Mouse (Mus musculus): Measurements from ENCODE around the gene Rcc2.
A peak's percentile ranks its signal among the peaks of the same experiment; 100 is the strongest.

The Rcc2 gene

GRCm38 (mm10) chr4:140710781-140711180 lies 10.4 kb downstream of the Rcc2 start:
- peaks cover 95% of the 10 kb centered on the region for H3K4me1 ChIP-seq (replicated peaks; ENCODE audit: low read depth, low read length)
- TF ChIP-seq CTCF (conservative IDR thresholded peaks at IDR 0.05; ENCODE audit: low read length) (no peak), POU5F1 (IDR thresholded peaks at IDR 0.05; ENCODE audit: borderline replicate concordance, low read length) (no peak), NANOG (IDR thresholded peaks at IDR 0.05; ENCODE audit: borderline replicate concordance, low read length) (no peak)
- H3K4me3 ChIP-seq (replicated peaks; ENCODE audit: low read length) = no peak overlapping the region
- H3K9me3 ChIP-seq (ENCODE audit: low read length) = no peaks in the 10 kb centered on the region
- H3K36me3 ChIP-seq (ENCODE audit: insufficient read depth, low read length) = peaks cover 98% of the 10 kb centered on the region
- no peaks in the 10 kb centered on the region for H3K27me3 ChIP-seq (ENCODE audit: insufficient read depth, low read length)

DNA sequence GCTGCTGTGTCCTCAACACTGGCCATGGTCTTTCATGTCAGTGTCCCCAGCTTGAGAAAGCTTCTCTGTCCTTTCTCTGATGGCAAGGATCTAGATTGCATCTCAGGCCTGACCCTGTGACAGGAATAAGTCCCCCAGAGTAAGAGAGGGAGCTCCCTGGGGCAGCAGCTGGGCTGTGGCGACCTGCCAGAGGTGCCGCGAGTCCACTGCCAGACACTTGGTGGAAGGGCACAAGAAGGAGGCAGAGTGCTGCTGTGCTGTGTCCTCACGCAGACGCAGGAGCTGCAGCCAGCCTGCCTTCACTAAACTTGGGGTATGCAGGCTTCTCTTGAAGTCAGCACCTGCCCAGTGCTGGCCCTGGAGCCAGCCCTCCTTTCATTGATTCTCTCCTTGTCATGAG lies 11.0 kb downstream of the Rcc2 start:
- Histone ChIP-seq H3K4me1 (replicated peaks; ENCODE audit: low read depth, low read length) (peaks cover 95% of the 10 kb centered on the region), H3K27me3 (ENCODE audit: insufficient read depth, low read length) (no peaks in the 10 kb centered on the region), H3K36me3 (ENCODE audit: insufficient read depth, low read length) (peaks cover 99% of the 10 kb centered on the region), H3K9me3 (ENCODE audit: low read length) (no peaks in the 10 kb centered on the region), H3K4me3 (replicated peaks; ENCODE audit: low read length) (no peak overlapping the region)
- TF ChIP-seq CTCF (conservative IDR thresholded peaks at IDR 0.05; ENCODE audit: low read length) (no peak), POU5F1 (IDR thresholded peaks at IDR 0.05; ENCODE audit: borderline replicate concordance, low read length) (no peak), NANOG (IDR thresholded peaks at IDR 0.05; ENCODE audit: borderline replicate concordance, low read length) (no peak)

- Histone ChIP-seq H3K9me3 (ENCODE audit: low read length) (no peaks in the 10 kb centered on the region), H3K4me3 (replicated peaks; ENCODE audit: low read length) (no peak overlapping the region; the same call in 1 of the 2 replicates), H3K4me1 (replicated peaks; ENCODE audit: low read depth, low read length) (peaks cover 96% of the 10 kb centered on the region), H3K27me3 (ENCODE audit: insufficient read depth, low read length) (no peaks in the 10 kb centered on the region), H3K36me3 (ENCODE audit: insufficient read depth, low read length) (peaks cover 100% of the 10 kb centered on the region)
- TF ChIP-seq CTCF (conservative IDR thresholded peaks at IDR 0.05; ENCODE audit: low read length) = peak; percentile 87
- no peak for TF ChIP-seq NANOG (IDR thresholded peaks at IDR 0.05; ENCODE audit: borderline replicate concordance, low read length)
- no peak for TF ChIP-seq POU5F1 (IDR thresholded peaks at IDR 0.05; ENCODE audit: borderline replicate concordance, low read length)
Measured at GRCm38 (mm10) chr4:140713480-140714365, 13.4 kb downstream of the Rcc2 start.

DNA sequence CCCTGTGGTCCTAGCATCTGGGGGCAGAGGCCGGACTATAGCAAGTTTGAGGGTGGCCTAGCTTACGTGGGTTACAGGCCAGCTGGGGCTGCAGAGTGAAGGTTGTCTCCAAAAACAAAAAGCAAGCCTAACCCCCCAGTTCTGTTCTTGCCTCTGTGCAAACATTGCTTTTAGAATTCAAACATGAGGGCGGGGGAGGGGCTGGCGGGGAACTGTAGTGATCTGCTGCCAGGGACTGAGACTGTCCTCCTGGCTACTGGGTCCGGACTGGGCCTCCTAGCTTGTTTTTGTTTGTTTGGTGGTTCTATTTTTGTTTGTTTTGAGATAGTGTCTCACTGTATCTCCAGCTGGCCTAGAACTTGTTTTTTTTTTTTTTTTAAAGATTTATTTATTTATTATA lies 14.2 kb downstream of the Rcc2 start:
- no peaks in the 10 kb centered on the region for H3K27me3 ChIP-seq (ENCODE audit: insufficient read depth, low read length)
- no peak overlapping the region; the same call in 1 of the 2 replicates for H3K4me3 ChIP-seq (replicated peaks; ENCODE audit: low read length)
- H3K9me3 ChIP-seq (ENCODE audit: low read length) = no peaks in the 10 kb centered on the region
- peaks cover 97% of the 10 kb centered on the region for H3K36me3 ChIP-seq (ENCODE audit: insufficient read depth, low read length)
- no peak for TF ChIP-seq CTCF (conservative IDR thresholded peaks at IDR 0.05; ENCODE audit: low read length)
- H3K4me1 ChIP-seq (replicated peaks; ENCODE audit: low read depth, low read length) = peaks cover 91% of the 10 kb centered on the region

GRCm38 (mm10) chr4:140716994-140717393 lies 16.7 kb downstream of the Rcc2 start:
- TF ChIP-seq CTCF (conservative IDR thresholded peaks at IDR 0.05; ENCODE audit: low read length) = no peak
- TF ChIP-seq NANOG (IDR thresholded peaks at IDR 0.05; ENCODE audit: borderline replicate concordance, low read length) = no peak
- TF ChIP-seq POU5F1 (IDR thresholded peaks at IDR 0.05; ENCODE audit: borderline replicate concordance, low read length) = no peak
- Histone ChIP-seq H3K4me3 (replicated peaks; ENCODE audit: low read length) (no peak overlapping the region), H3K4me1 (replicated peaks; ENCODE audit: low read depth, low read length) (peaks cover 91% of the 10 kb centered on the region), H3K9me3 (ENCODE audit: low read length) (no peaks in the 10 kb centered on the region), H3K27me3 (ENCODE audit: insufficient read depth, low read length) (no peaks in the 10 kb centered on the region), H3K36me3 (ENCODE audit: insufficient read depth, low read length) (peaks cover 97% of the 10 kb centered on the region)

DNA sequence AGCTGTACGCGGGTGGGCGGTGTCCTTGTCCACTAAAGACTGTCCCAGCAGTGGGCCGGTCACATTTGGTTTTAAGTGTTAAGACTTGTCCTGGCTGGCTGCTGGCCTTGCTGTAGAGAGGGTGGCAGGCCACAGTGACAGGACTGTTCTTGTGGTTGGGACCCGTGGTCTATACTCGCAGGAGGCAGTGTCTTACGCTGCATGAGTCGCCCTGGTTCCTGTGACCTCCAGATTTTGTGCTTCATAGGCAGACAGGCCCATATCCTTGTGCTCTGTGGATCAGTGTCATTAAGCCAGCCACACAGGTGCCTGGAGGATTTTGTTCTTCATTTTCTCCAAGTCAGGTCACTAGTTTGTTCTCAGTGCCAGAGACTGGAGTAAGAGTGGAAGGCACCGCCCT lies 18.1 kb downstream of the Rcc2 start:
- Histone ChIP-seq H3K9me3 (ENCODE audit: low read length) (no peaks in the 10 kb centered on the region), H3K36me3 (ENCODE audit: insufficient read depth, low read length) (peaks cover 97% of the 10 kb centered on the region), H3K4me1 (replicated peaks; ENCODE audit: low read depth, low read length) (peaks cover 91% of the 10 kb centered on the region), H3K4me3 (replicated peaks; ENCODE audit: low read length) (no peak overlapping the region), H3K27me3 (ENCODE audit: insufficient read depth, low read length) (no peaks in the 10 kb centered on the region)
- no peak for TF ChIP-seq CTCF (conservative IDR thresholded peaks at IDR 0.05; ENCODE audit: low read length)

DNA sequence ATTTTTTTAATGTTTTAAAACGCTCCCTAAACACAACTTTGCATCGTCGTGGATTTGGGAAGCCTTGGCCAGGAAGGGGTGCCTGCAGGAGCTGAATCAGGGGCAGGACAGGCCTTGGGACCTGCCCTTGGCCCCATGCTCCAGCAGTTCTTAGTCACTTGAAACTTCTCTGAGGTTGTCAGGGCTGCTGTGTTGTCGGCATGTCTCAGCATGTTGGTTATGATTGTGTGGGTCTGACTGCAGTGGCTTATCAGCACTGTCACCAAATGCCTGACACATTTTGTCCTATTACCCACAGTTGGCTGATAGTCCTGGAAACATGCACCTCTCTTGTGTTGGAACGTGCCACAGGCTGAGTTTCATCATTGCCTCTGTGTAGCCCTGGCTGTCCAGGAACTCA lies 19.8 kb downstream of the Rcc2 start:
- no peak for TF ChIP-seq CTCF (conservative IDR thresholded peaks at IDR 0.05; ENCODE audit: low read length)
- TF ChIP-seq NANOG (IDR thresholded peaks at IDR 0.05; ENCODE audit: borderline replicate concordance, low read length) = no peak
- TF ChIP-seq POU5F1 (IDR thresholded peaks at IDR 0.05; ENCODE audit: borderline replicate concordance, low read length) = no peak
- Histone ChIP-seq H3K4me1 (replicated peaks; ENCODE audit: low read depth, low read length) (peaks cover 84% of the 10 kb centered on the region), H3K36me3 (ENCODE audit: insufficient read depth, low read length) (peaks cover 93% of the 10 kb centered on the region), H3K9me3 (ENCODE audit: low read length) (no peaks in the 10 kb centered on the region), H3K4me3 (replicated peaks; ENCODE audit: low read length) (no peak overlapping the region), H3K27me3 (ENCODE audit: insufficient read depth, low read length) (no peaks in the 10 kb centered on the region)

DNA sequence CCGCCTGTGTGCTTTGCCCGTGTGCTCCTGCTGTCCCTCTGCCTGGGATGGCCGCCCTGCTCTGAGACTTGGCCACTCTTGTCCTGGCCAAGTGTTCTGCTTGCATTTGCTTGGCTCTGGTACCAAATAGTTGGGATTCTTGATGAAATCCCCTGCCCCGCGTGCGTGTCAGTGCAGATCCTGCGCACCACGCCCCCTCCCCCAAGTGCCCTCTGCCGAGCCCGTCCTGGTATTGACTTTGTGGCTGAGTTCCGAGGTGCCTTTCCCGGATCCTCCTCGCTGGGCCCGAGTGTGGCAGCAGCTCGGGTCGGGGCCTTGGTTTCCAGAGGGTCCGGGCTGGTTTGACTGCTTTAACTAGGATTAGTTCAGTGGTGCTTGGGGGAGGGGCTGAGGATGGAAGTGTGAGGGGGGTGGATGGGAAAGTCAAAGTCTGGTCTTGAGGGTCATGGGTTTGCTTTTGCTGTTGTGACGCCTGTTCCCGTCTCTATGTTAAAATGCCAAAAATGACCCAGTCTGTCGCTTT lies 21.7 kb downstream of the Rcc2 start:
- peaks cover 70% of the 10 kb centered on the region for H3K4me1 ChIP-seq (replicated peaks; ENCODE audit: low read depth, low read length)
- no peaks in the 10 kb centered on the region for H3K9me3 ChIP-seq (ENCODE audit: low read length)
- peaks cover 83% of the 10 kb centered on the region for H3K36me3 ChIP-seq (ENCODE audit: insufficient read depth, low read length)
- no peak overlapping the region for H3K4me3 ChIP-seq (replicated peaks; ENCODE audit: low read length)
- no peaks in the 10 kb centered on the region for H3K27me3 ChIP-seq (ENCODE audit: insufficient read depth, low read length)
- TF ChIP-seq NANOG (IDR thresholded peaks at IDR 0.05; ENCODE audit: borderline replicate concordance, low read length) (no peak), POU5F1 (IDR thresholded peaks at IDR 0.05; ENCODE audit: borderline replicate concordance, low read length) (no peak), CTCF (conservative IDR thresholded peaks at IDR 0.05; ENCODE audit: low read length) (no peak)

DNA sequence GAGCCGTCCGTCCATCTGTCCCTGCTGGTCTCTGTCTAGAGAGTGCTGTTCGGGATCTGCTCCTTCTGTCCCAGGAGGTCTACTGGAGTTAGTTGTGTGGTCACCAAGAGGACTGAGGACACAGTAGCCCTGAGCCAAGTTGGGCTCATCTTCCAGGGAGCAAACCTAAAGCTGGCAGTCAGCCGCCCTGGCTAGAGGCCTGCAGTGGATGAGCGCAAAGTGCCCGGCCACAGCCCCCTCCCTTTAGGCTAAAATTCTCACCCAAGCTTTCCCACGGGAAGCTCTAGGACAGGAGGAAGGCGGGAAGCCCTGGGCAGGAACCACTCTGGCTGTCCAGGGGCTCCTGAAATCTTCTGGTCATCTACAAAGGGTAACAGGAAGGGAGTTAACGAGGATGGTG lies 22.4 kb downstream of the Rcc2 start:
- peaks cover 67% of the 10 kb centered on the region for H3K4me1 ChIP-seq (replicated peaks; ENCODE audit: low read depth, low read length)
- H3K27me3 ChIP-seq (ENCODE audit: insufficient read depth, low read length) = no peaks in the 10 kb centered on the region
- H3K4me3 ChIP-seq (replicated peaks; ENCODE audit: low read length) = no peak overlapping the region
- peaks cover 76% of the 10 kb centered on the region for H3K36me3 ChIP-seq (ENCODE audit: insufficient read depth, low read length)
- H3K9me3 ChIP-seq (ENCODE audit: low read length) = no peaks in the 10 kb centered on the region
- no peak for TF ChIP-seq NANOG (IDR thresholded peaks at IDR 0.05; ENCODE audit: borderline replicate concordance, low read length)
- TF ChIP-seq POU5F1 (IDR thresholded peaks at IDR 0.05; ENCODE audit: borderline replicate concordance, low read length) = no peak
- TF ChIP-seq CTCF (conservative IDR thresholded peaks at IDR 0.05; ENCODE audit: low read length) = no peak
